Mouse (Mus musculus): ENCODE results near the gene Mtmr12. TPM values are rescaled to one million over a fixed set of nuclear protein-coding genes. Genes with fewer than 3 reads are reported as not detected.

The Mtmr12 gene
- total and polyA plus RNA-seq, 3 experiments = 14.3 to 38.2 TPM; not detected in 1

- TF ChIP-seq JUND (IDR thresholded peaks at IDR 0.05; ENCODE audit: low read depth, low read length) (no peak; the same call in 1 of the 2 replicates), CHD1 (IDR thresholded peaks at IDR 0.05; ENCODE audit: low read depth, low read length) (no peak), MYC (IDR thresholded peaks at IDR 0.05; ENCODE audit: low read depth, low read length) (no peak), USF1 (IDR thresholded peaks at IDR 0.05; ENCODE audit: low read depth, low read length) (no peak), ZC3H11A (IDR thresholded peaks at IDR 0.05; ENCODE audit: low read depth, low read length) (no peak), ZKSCAN1 (IDR thresholded peaks at IDR 0.05; ENCODE audit: low read depth, low read length) (no peak), ELF1 (IDR thresholded peaks at IDR 0.05; ENCODE audit: low read depth, low read length) (peak; percentile 66; the same call in 1 of the 2 replicates), CHD2 (IDR thresholded peaks at IDR 0.05; ENCODE audit: low read length) (no peak), USF2 (IDR thresholded peaks at IDR 0.05; ENCODE audit: borderline replicate concordance in 1 of 2, insufficient read depth in 1 of 2, low read depth in 1 of 2, low read length in 2 of 2) (no peak), ZMIZ1 (IDR thresholded peaks at IDR 0.05; ENCODE audit: low read depth, low read length) (no peak), RCOR1 (IDR thresholded peaks at IDR 0.05; ENCODE audit: low read depth, low read length) (peak; percentile 44; the same call in 1 of the 2 replicates)
Observed at GRCm38 (mm10) chr15:12230243-12230935, 25.6 kb downstream of the Mtmr12 start (continued).

GRCm38 (mm10) chr15:12231462-12231861 lies 26.6 kb downstream of the Mtmr12 start:
- Histone ChIP-seq H3K27me3 (ENCODE audit: control insufficient read depth in 1 of 2, insufficient read depth in 2 of 2, low read length in 2 of 2) (no peaks in the 10 kb centered on the region), H3K4me3 (ENCODE audit: control insufficient read depth in 1 of 2, insufficient read depth in 1 of 2, low read depth in 2 of 2, low read length in 2 of 2) (no peak overlapping the region), H3K9ac (ENCODE audit: control insufficient read depth, low read depth, low read length, poor library complexity, severe bottlenecking) (no peak overlapping the region), H3K9me3 (replicated peaks; ENCODE audit: insufficient read depth, low read length) (no peaks in the 10 kb centered on the region), H3K4me1 (ENCODE audit: control insufficient read depth in 1 of 2, insufficient read depth in 2 of 2, low read length in 2 of 2) (peaks cover 17 to 30% of the 10 kb centered on the region in 2 experiments), H3K36me3 (ENCODE audit: control insufficient read depth in 1 of 2, insufficient read depth in 2 of 2, low read length in 2 of 2) (peaks cover 6 to 38% of the 10 kb centered on the region in 2 experiments), H3K27ac (ENCODE audit: control insufficient read depth, low read depth, low read length) (no peak overlapping the region), H3K79me2 (ENCODE audit: control insufficient read depth, insufficient read depth, low read length, poor library complexity) (peaks cover 27% of the 10 kb centered on the region; the same call in 1 of the 2 replicates)
- DNase-seq (ENCODE audit: low read depth, low spot score) = no peak
- no peak for TF ChIP-seq NRF1 (IDR thresholded peaks at IDR 0.05; ENCODE audit: insufficient read depth, low read depth, low read length, poor library complexity, severe bottlenecking)
- no peak for TF ChIP-seq E2F4 (IDR thresholded peaks at IDR 0.05; ENCODE audit: borderline replicate concordance, low read depth, low read length)
- TF ChIP-seq MXI1 (IDR thresholded peaks at IDR 0.05; ENCODE audit: low read depth, low read length) = no peak
- no peak for TF ChIP-seq RAD21 (IDR thresholded peaks at IDR 0.05; ENCODE audit: low read depth, low read length)
- peak in 2 of 3 experiments; percentile 19 to 29; a peak in 2 of 6 replicates for TF ChIP-seq CTCF (IDR thresholded peaks at IDR 0.05 in 2 of 3, conservative IDR thresholded peaks at IDR 0.05 in 1 of 3; ENCODE audit: control insufficient read depth in 1 of 3, insufficient read depth in 1 of 3, low read depth in 2 of 3, low read length in 3 of 3, poor library complexity in 1 of 3, severe bottlenecking in 1 of 3)

GRCm38 (mm10) chr15:12232429-12232828 lies 27.6 kb downstream of the Mtmr12 start:
- no peak for TF ChIP-seq ETS1 (IDR thresholded peaks at IDR 0.05; ENCODE audit: low read depth, low read length)
- no peak for TF ChIP-seq POLR2A (IDR thresholded peaks at IDR 0.05; ENCODE audit: control insufficient read depth in 1 of 2, insufficient read depth in 1 of 2, low read depth in 1 of 2, low read length in 2 of 2, poor library complexity in 1 of 2)
- no peak for TF ChIP-seq E2F4 (IDR thresholded peaks at IDR 0.05; ENCODE audit: borderline replicate concordance, low read depth, low read length)
- no peak for TF ChIP-seq NELFE (IDR thresholded peaks at IDR 0.05; ENCODE audit: low read depth, low read length)
- no peak for TF ChIP-seq USF1 (IDR thresholded peaks at IDR 0.05; ENCODE audit: low read depth, low read length)
- no peak for TF ChIP-seq MAZ (IDR thresholded peaks at IDR 0.05; ENCODE audit: low read depth, low read length)
- TF ChIP-seq CHD2 (IDR thresholded peaks at IDR 0.05; ENCODE audit: low read length) = no peak
- TF ChIP-seq GABPA (IDR thresholded peaks at IDR 0.05; ENCODE audit: low read depth, low read length) = no peak
- TF ChIP-seq MYB (IDR thresholded peaks at IDR 0.05; ENCODE audit: low read depth, low read length) = no peak
- Histone ChIP-seq H3K27me3 (ENCODE audit: control insufficient read depth in 1 of 2, insufficient read depth in 2 of 2, low read length in 2 of 2) (no peaks in the 10 kb centered on the region), H3K36me3 (ENCODE audit: control insufficient read depth in 1 of 2, insufficient read depth in 2 of 2, low read length in 2 of 2) (peaks cover 6 to 45% of the 10 kb centered on the region in 2 experiments), H3K27ac (ENCODE audit: control insufficient read depth, low read depth, low read length) (no peak overlapping the region), H3K4me1 (ENCODE audit: control insufficient read depth in 1 of 2, insufficient read depth in 2 of 2, low read length in 2 of 2) (peaks cover 19 to 37% of the 10 kb centered on the region in 2 experiments), H3K4me3 (ENCODE audit: control insufficient read depth in 1 of 2, insufficient read depth in 1 of 2, low read depth in 2 of 2, low read length in 2 of 2) (no peak overlapping the region), H3K9ac (ENCODE audit: control insufficient read depth, low read depth, low read length, poor library complexity, severe bottlenecking) (no peak overlapping the region), H3K79me2 (ENCODE audit: control insufficient read depth, insufficient read depth, low read length, poor library complexity) (peaks cover 18% of the 10 kb centered on the region; the same call in 1 of the 2 replicates), H3K9me3 (replicated peaks; ENCODE audit: insufficient read depth, low read length) (no peaks in the 10 kb centered on the region)
- DNase-seq (ENCODE audit: low read depth, low spot score) = no peak

Measured in MEL (cell line).